Mouse (Mus musculus): ENCODE results near the gene Slc10a4.

DNA sequence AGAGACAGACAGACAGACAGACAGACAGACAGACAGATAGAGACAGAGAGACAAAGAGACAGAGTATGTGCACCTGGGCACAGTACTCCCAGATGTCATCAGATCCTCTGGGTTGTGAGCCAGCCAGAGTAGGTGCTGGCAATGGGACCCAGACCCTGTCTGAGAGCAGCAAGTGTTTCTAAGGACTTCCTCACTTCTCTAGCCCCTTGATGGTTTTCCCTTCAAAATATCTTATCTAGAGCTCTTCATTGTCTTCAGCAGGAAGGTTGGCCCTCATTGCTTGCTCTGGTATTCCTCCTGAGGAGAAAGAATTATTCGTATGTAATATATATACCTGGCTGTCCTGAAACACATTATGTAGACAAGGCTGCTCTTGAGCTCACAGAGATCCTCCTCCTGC, 14.2 kb upstream of the Slc10a4 start:
- TF ChIP-seq CTCF (IDR thresholded peaks at IDR 0.05; ENCODE audit: extremely low read depth, insufficient read depth, low read length): no peak
- no peak for TF ChIP-seq POLR2A (IDR thresholded peaks at IDR 0.05; ENCODE audit: extremely low read depth, insufficient read depth, low read length)

Measured in cortical plate, adult 2 months (tissue).